Mouse (Mus musculus): ENCODE results near the gene Nop56.

GRCm38 (mm10) chr2:130261914-130262313 is 12.3 kb upstream of the Nop56 start:
- no peak for TF ChIP-seq CTCF (IDR thresholded peaks at IDR 0.05; ENCODE audit: low read depth, low read length)
- TF ChIP-seq POLR2A (IDR thresholded peaks at IDR 0.05; ENCODE audit: extremely low read depth, insufficient read depth, low read length) = no peak
